Mouse (Mus musculus) limb, embryonic 15.5 days (tissue): Measurements from ENCODE around the gene Lmntd1. TPM values are rescaled to one million over a fixed set of nuclear protein-coding genes. Genes with fewer than 3 reads are reported as not detected.
A peak's percentile ranks its signal among the peaks of the same experiment; 100 is the strongest.

Experiments
- ATAC-seq: fragments of 200-750 bp; cut with Nextera tagmentation; 2 replicates; pipeline ENCODE4 v1.8.0; 2017; ENCODE audit warnings: low read depth, moderate TSS enrichment; ENCODE audit not compliant: insufficient number of reproducible peaks, low FRiP score, low TSS enrichment
- H3K27ac ChIP-seq: fragments of 300-500 bp; sonication (generic); 2 replicates; pipeline ENCODE4 v1.5.1; 2015; ENCODE audit warnings: moderate library complexity, mild to moderate bottlenecking, inconsistent platforms
- H3K27me3 ChIP-seq: fragments of 300-500 bp; sonication (generic); 2 replicates; pipeline ENCODE4 v1.6.1; 2015; ENCODE audit warnings: inconsistent platforms
- H3K36me3 ChIP-seq: fragments of 300-500 bp; sonication (generic); 2 replicates; pipeline ENCODE4 v1.6.1; 2015; ENCODE audit warnings: inconsistent platforms
- H3K4me1 ChIP-seq: fragments of 300-500 bp; sonication (generic); 2 replicates; pipeline ENCODE4 v1.6.1; 2015; ENCODE audit warnings: inconsistent platforms
- H3K4me2 ChIP-seq: fragments of 300-500 bp; sonication (generic); 2 replicates; pipeline ENCODE4 v1.6.1; 2015; ENCODE audit warnings: mild to moderate bottlenecking, inconsistent platforms
- H3K4me3 ChIP-seq: fragments of 300-500 bp; sonication (generic); 2 replicates; pipeline ENCODE4 v1.5.1; 2015; ENCODE audit warnings: mild to moderate bottlenecking, inconsistent platforms
- H3K9ac ChIP-seq: fragments of 300-500 bp; sonication (generic); 2 replicates; pipeline ENCODE4 v1.6.1; 2015; ENCODE audit warnings: inconsistent platforms
- H3K9me3 ChIP-seq: fragments of 300-500 bp; sonication (generic); 2 replicates; pipeline ENCODE4 v1.6.1; 2016; ENCODE audit warnings: inconsistent platforms
- WGBS: fragments of 180-500 bp; shearing (Covaris S2); methylation state at CpG from one replicate; pipeline ENCODE4 v1.1.7; 2015; 5-methylcytosine and 5-hydroxymethylcytosine counted together
- polyA plus RNA-seq: library from polyadenylated mRNA; unstranded; fragments of >200 nt; fragmentation: Nextera tagmentation; extraction: Ambion mirVana; gene quantifications from 2 replicates; pipeline ENCODE4 v1.2.1, GENCODE M21; 2015

The Lmntd1 gene
- polyA plus RNA-seq, 1 experiment from 2014 or later: 0.86 TPM

- peaks cover 5% of the 10 kb centered on the region; the same call in 1 of the 2 replicates for H3K4me1 ChIP-seq
- H3K9me3 ChIP-seq: no peaks in the 10 kb centered on the region
- ATAC-seq: no peak
- H3K9ac ChIP-seq: no peak overlapping the region
- H3K36me3 ChIP-seq: no peaks in the 10 kb centered on the region
- no peak overlapping the region for H3K4me2 ChIP-seq
- H3K27ac ChIP-seq: no peak overlapping the region
- H3K27me3 ChIP-seq: no peaks in the 10 kb centered on the region
- H3K4me3 ChIP-seq: no peak overlapping the region
- WGBS: 83% methylated on average over 11 of the region's 11 CpGs
These were observed 142.4 kb downstream of the Lmntd1 start for GRCm38 (mm10) chr6:145471638-145472247.

GRCm38 (mm10) chr6:145469260-145469943 is 144.7 kb downstream of the Lmntd1 start:
- no peak overlapping the region for H3K27ac ChIP-seq
- no peak overlapping the region for H3K9ac ChIP-seq
- H3K4me2 ChIP-seq: no peak overlapping the region
- no peaks in the 10 kb centered on the region for H3K36me3 ChIP-seq
- no peak overlapping the region for H3K4me3 ChIP-seq
- ATAC-seq: no peak
- no peaks in the 10 kb centered on the region for H3K9me3 ChIP-seq
- 56% methylated on average over 8 of the region's 8 CpGs for WGBS
- no peaks in the 10 kb centered on the region for H3K27me3 ChIP-seq
- H3K4me1 ChIP-seq: peaks cover 5% of the 10 kb centered on the region; the same call in 1 of the 2 replicates

GRCm38 (mm10) chr6:145464027-145464426 is 150.1 kb downstream of the Lmntd1 start:
- Histone ChIP-seq H3K9ac (no peak overlapping the region), H3K4me3 (no peak overlapping the region), H3K9me3 (no peaks in the 10 kb centered on the region), H3K27me3 (no peaks in the 10 kb centered on the region), H3K4me1 (peaks cover 11% of the 10 kb centered on the region; the same call in 1 of the 2 replicates), H3K27ac (no peak overlapping the region), H3K36me3 (no peaks in the 10 kb centered on the region), H3K4me2 (no peak overlapping the region)
- ATAC-seq: no peak
- WGBS: 83% methylated on average over 4 of the region's 4 CpGs

GRCm38 (mm10) chr6:145462677-145463245 is 151.4 kb downstream of the Lmntd1 start:
- no peaks in the 10 kb centered on the region for H3K36me3 ChIP-seq
- no peak overlapping the region for H3K4me3 ChIP-seq
- H3K27me3 ChIP-seq: no peaks in the 10 kb centered on the region
- no peak overlapping the region for H3K4me2 ChIP-seq
- peaks cover 12% of the 10 kb centered on the region; the same call in 1 of the 2 replicates for H3K4me1 ChIP-seq
- WGBS: 75% methylated on average over 12 of the region's 12 CpGs
- H3K27ac ChIP-seq: no peak overlapping the region
- no peak overlapping the region for H3K9ac ChIP-seq
- no peaks in the 10 kb centered on the region for H3K9me3 ChIP-seq
- no peak for ATAC-seq

GRCm38 (mm10) chr6:145457066-145457465 is 157.1 kb downstream of the Lmntd1 start:
- Histone ChIP-seq H3K27ac (no peak overlapping the region), H3K4me2 (no peak overlapping the region), H3K9ac (no peak overlapping the region), H3K27me3 (no peaks in the 10 kb centered on the region), H3K4me1 (peaks cover 9% of the 10 kb centered on the region; the same call in 1 of the 2 replicates), H3K4me3 (no peak overlapping the region), H3K36me3 (no peaks in the 10 kb centered on the region), H3K9me3 (no peaks in the 10 kb centered on the region)
- whole genome bisulfite sequencing: 81% methylated on average over 15 of the region's 15 CpGs
- no peak for ATAC-seq

GRCm38 (mm10) chr6:145450628-145451403 is 163.3 kb downstream of the Lmntd1 start:
- no peak for ATAC-seq
- Histone ChIP-seq H3K4me1 (peaks cover 32% of the 10 kb centered on the region), H3K9me3 (no peaks in the 10 kb centered on the region), H3K27me3 (no peaks in the 10 kb centered on the region), H3K27ac (peak overlapping the region; percentile 65), H3K9ac (no peak overlapping the region), H3K4me3 (no peak overlapping the region), H3K4me2 (no peak overlapping the region), H3K36me3 (no peaks in the 10 kb centered on the region)
- WGBS: 55% methylated on average over 15 of the region's 15 CpGs

- Histone ChIP-seq H3K27ac (no peak overlapping the region), H3K4me3 (no peak overlapping the region), H3K4me1 (peaks cover 39% of the 10 kb centered on the region), H3K36me3 (no peaks in the 10 kb centered on the region), H3K27me3 (no peaks in the 10 kb centered on the region), H3K9me3 (no peaks in the 10 kb centered on the region), H3K9ac (no peak overlapping the region), H3K4me2 (no peak overlapping the region)
- WGBS: 34% methylated on average over 2 of the region's 2 CpGs
- no peak for ATAC-seq
These were observed 165.8 kb downstream of the Lmntd1 start for GRCm38 (mm10) chr6:145448361-145448760.

- Histone ChIP-seq H3K9ac (no peak overlapping the region), H3K36me3 (no peaks in the 10 kb centered on the region), H3K4me2 (no peak overlapping the region), H3K27me3 (no peaks in the 10 kb centered on the region), H3K27ac (peak overlapping the region; percentile 89), H3K9me3 (no peaks in the 10 kb centered on the region), H3K4me3 (no peak overlapping the region), H3K4me1 (peaks cover 49% of the 10 kb centered on the region)
- ATAC-seq: peak; percentile 75
- WGBS: 34% methylated on average over 8 of the region's 8 CpGs
These were observed 168.2 kb downstream of the Lmntd1 start for GRCm38 (mm10) chr6:145445811-145446500.

- H3K36me3 ChIP-seq: no peaks in the 10 kb centered on the region
- 35% methylated on average over 4 of the region's 4 CpGs for WGBS
- H3K27me3 ChIP-seq: no peaks in the 10 kb centered on the region
- no peak overlapping the region for H3K4me2 ChIP-seq
- H3K27ac ChIP-seq: peak overlapping the region; percentile 57
- peak; percentile 54 for ATAC-seq
- H3K4me3 ChIP-seq: no peak overlapping the region
- H3K9me3 ChIP-seq: no peaks in the 10 kb centered on the region
- no peak overlapping the region for H3K9ac ChIP-seq
- peaks cover 43% of the 10 kb centered on the region for H3K4me1 ChIP-seq
These were observed 168.7 kb downstream of the Lmntd1 start for GRCm38 (mm10) chr6:145445380-145445779.

GRCm38 (mm10) chr6:145442786-145443185 is 171.3 kb downstream of the Lmntd1 start:
- H3K36me3 ChIP-seq: no peaks in the 10 kb centered on the region
- no peak overlapping the region for H3K4me2 ChIP-seq
- H3K27me3 ChIP-seq: no peaks in the 10 kb centered on the region
- peaks cover 40% of the 10 kb centered on the region for H3K4me1 ChIP-seq
- H3K9me3 ChIP-seq: no peaks in the 10 kb centered on the region
- no peak for ATAC-seq
- H3K4me3 ChIP-seq: no peak overlapping the region
- H3K27ac ChIP-seq: no peak overlapping the region
- H3K9ac ChIP-seq: no peak overlapping the region
- WGBS: 39% methylated on average over 13 of the region's 13 CpGs

- H3K27me3 ChIP-seq: no peaks in the 10 kb centered on the region
- peak; percentile 27 for ATAC-seq
- 54% methylated on average over 18 of the region's 18 CpGs for WGBS
- H3K4me1 ChIP-seq: peaks cover 31% of the 10 kb centered on the region
- peak overlapping the region; percentile 80 for H3K27ac ChIP-seq
- H3K4me3 ChIP-seq: no peak overlapping the region
- no peaks in the 10 kb centered on the region for H3K9me3 ChIP-seq
- H3K36me3 ChIP-seq: no peaks in the 10 kb centered on the region
- H3K4me2 ChIP-seq: no peak overlapping the region
- H3K9ac ChIP-seq: no peak overlapping the region
These were observed 172.6 kb downstream of the Lmntd1 start for GRCm38 (mm10) chr6:145441416-145442110.
